In genomic region chr1:120963477-120964178, GRCm38 (mm10) we compare ENCODE assay signal across 7 mouse cellular contexts.
DNase-seq lines count a peak whose midpoint lies in the region; ATAC-seq and TF ChIP-seq lines count a peak whose summit lies in the region.

No protein-coding gene starts in this region.

- 0 out of 2 replicates have a peak, but pooled peaks cover 7% of the 10 kb centered on the region for H3K27me3 ChIP-seq in forebrain, postnatal 0 days (ENCODE audit: insufficient read depth, low read length)
- H3K27me3 ChIP-seq in liver, embryonic 11.5 days (replicated peaks; ENCODE audit: control insufficient read depth, insufficient read depth, low read length), result no peaks in the 10 kb centered on the region

- H3K9ac ChIP-seq in forebrain, postnatal 0 days, result no peak overlapping the region
- no peak overlapping the region for H3K9ac ChIP-seq in liver, embryonic 11.5 days (ENCODE audit: low read depth, low read length)

- peak; percentile 59 for ATAC-seq in forebrain, postnatal 0 days
- ATAC-seq in liver, embryonic 11.5 days (replicated peaks; ENCODE audit: low FRiP score), result no peak

- no peaks in the 10 kb centered on the region for H3K4me1 ChIP-seq in forebrain, postnatal 0 days (ENCODE audit: insufficient read depth)
- no peaks in the 10 kb centered on the region for H3K4me1 ChIP-seq in liver, embryonic 11.5 days (replicated peaks; ENCODE audit: control insufficient read depth, insufficient read depth, low read length)

- peak; percentile 46 for DNase-seq in lung, postnatal 10 days
- no peak for DNase-seq in lung, postnatal 25 days (ENCODE audit: low spot score)
- DNase-seq in forebrain, postnatal 0 days, result peak; percentile 15
- DNase-seq in liver, embryonic 11.5 days (ENCODE audit: low spot score), result no peak
- DNase-seq in natural killer cell, adult 2 months (ENCODE audit: low spot score in 2 of 2), result no peak
- no peak for DNase-seq in layer of hippocampus, adult 8-10 months (ENCODE audit: low spot score in 2 of 2)
- DNase-seq in adrenal gland, adult 2 months, result no peak

- H3K9me3 ChIP-seq in forebrain, postnatal 0 days (ENCODE audit: low read length), result no peaks in the 10 kb centered on the region
- H3K9me3 ChIP-seq in liver, embryonic 11.5 days (ENCODE audit: control insufficient read depth, low read length), result no peaks in the 10 kb centered on the region

- H3K36me3 ChIP-seq in forebrain, postnatal 0 days (ENCODE audit: insufficient read depth), result no peaks in the 10 kb centered on the region
- H3K36me3 ChIP-seq in liver, embryonic 11.5 days (ENCODE audit: control insufficient read depth, insufficient read depth, low read length), result no peaks in the 10 kb centered on the region

- H3K4me2 ChIP-seq in forebrain, postnatal 0 days (ENCODE audit: low read depth), result peak overlapping the region; percentile 42
- peak overlapping the region; percentile 40 for H3K4me2 ChIP-seq in liver, embryonic 11.5 days

- H3K27ac ChIP-seq in forebrain, postnatal 0 days (ENCODE audit: low read depth, low read length), result no peak overlapping the region
- H3K27ac ChIP-seq in liver, embryonic 11.5 days (ENCODE audit: low read depth, low read length), result no peak overlapping the region

- WGBS in forebrain, postnatal 0 days, result 32% methylated on average over 14 of the region's 14 CpGs
- 31% methylated on average over 14 of the region's 14 CpGs for WGBS in liver, embryonic 11.5 days

- TF ChIP-seq CTCF in forebrain, postnatal 0 days (IDR thresholded peaks at IDR 0.05; ENCODE audit: low read depth), result no peak

- peak overlapping the region; percentile 24 for H3K4me3 ChIP-seq in forebrain, postnatal 0 days (ENCODE audit: low read depth, low read length)
- H3K4me3 ChIP-seq in liver, embryonic 11.5 days (ENCODE audit: low read depth, low read length), result no peak overlapping the region

Comparison
In these comparisons a context has a peak if more than half of its experiments do, and no peak if none do; other contexts are left out.
1. DNase-seq: peak in lung, postnatal 10 days (single experiment) and forebrain, postnatal 0 days (single experiment); none in lung, postnatal 25 days (single experiment), liver, embryonic 11.5 days (single experiment), natural killer cell, adult 2 months (0 of 2), layer of hippocampus, adult 8-10 months (0 of 2) and adrenal gland, adult 2 months (single experiment).